Mouse (Mus musculus) small intestine, adult 2 months (tissue): ENCODE measurements at regions not wholly inside any gene's neighbourhood (a gene's known extent, or its start where the extent isn't known, plus 50 kb on each side); places are given as distances from the start of the nearest gene placed in this dataset.

ENCODE experiments used
- CTCF ChIP-seq: fragments of 200-500 bp; IDR thresholded peaks from 2 replicates; pipeline ENCODE4 v1.5.1; 2012; ENCODE audit warnings: low read depth, mild to moderate bottlenecking, control low read depth, inconsistent platforms, low read length, moderate library complexity, mixed read lengths; ENCODE audit not compliant: insufficient replicate concordance, insufficient read length; ENCODE audit errors: extremely low read depth
- POLR2A ChIP-seq: fragments of 200-500 bp; IDR thresholded peaks from 2 replicates; pipeline ENCODE4 v1.6.1; 2012; ENCODE audit warnings: low read depth, mild to moderate bottlenecking, control low read depth, inconsistent platforms, low read length, moderate library complexity

- TF ChIP-seq POLR2A, result no peak
- no peak for TF ChIP-seq CTCF
Observed at GRCm38 (mm10) chr9:115426682-115427081, 116.5 kb upstream of the Stt3b start.
